Mouse (Mus musculus) C2C12 (cell line): ENCODE data around the gene Rpp25.

Experiments
- CEBPB ChIP-seq: IDR thresholded peaks from one replicate; pipeline ENCODE4 v1.6.1; 2011; ENCODE audit warnings: low read depth, mild to moderate bottlenecking, control low read depth, moderate library complexity
- CTCF ChIP-seq: IDR thresholded peaks from one replicate; pipeline ENCODE4 v1.5.1; 2011; ENCODE audit not compliant: control insufficient read depth, insufficient read depth, insufficient read length
- MAX ChIP-seq: IDR thresholded peaks from one replicate; pipeline ENCODE4 v1.6.1; 2011; ENCODE audit warnings: mild to moderate bottlenecking, control low read depth

GRCm38 (mm10) chr9:57501861-57502260 is 2.0 kb upstream of the Rpp25 start:
- TF ChIP-seq CTCF: no peak
- no peak for TF ChIP-seq MAX
- no peak for TF ChIP-seq CEBPB
